Mouse (Mus musculus): Measurements from ENCODE around the gene Ltk.

DNA sequence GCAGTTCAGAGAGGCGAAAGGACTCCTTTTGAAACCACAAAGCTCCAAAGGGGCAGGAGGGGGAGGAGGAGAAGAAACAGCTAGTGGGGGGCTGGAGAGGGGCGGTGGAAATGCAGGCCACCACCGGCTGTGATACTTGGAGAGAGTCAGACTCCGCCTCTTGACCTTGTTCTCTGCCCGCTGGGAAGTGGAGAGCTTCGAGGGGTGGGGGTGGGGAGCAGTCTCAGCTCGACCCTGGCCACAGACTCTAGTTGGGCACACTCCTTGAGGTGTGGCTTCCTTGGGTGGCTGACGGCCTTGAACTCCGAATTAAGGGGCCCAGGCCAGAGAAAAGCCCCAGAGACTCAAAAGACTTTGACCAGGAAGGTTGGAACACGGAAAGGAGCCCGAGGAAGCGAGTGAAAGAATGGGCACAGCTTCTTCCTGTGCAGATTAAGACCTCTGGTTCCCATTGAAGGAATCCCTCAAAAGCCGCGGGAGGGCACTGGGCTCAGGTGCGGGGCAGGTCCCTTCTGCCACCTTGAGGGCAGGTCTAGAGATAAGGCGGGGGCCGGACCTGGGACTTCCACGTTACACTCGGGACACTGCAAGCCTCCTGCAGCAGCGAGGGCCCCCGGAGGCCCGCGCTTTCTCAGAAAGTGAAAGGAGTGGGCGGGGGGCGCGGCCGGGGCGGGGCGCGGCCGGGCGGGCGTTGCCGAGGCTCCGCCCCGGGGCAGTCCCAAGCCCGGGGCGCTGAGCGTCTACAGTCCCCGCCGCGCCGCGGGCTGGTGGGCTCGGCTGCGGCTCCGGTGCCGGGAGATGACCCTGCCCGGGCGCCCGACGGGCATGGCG, 18.4 kb downstream of the Ltk start, which contains the start of gene Itpka:
- TF ChIP-seq CTCF (conservative IDR thresholded peaks at IDR 0.05; ENCODE audit: low read length) (no peak), NANOG (IDR thresholded peaks at IDR 0.05; ENCODE audit: borderline replicate concordance, low read length) (peak; percentile 59)

All from E14TG2a.4 (cell line).